Mouse (Mus musculus): ENCODE data around the gene Ptger1.

GRCm38 (mm10) chr8:83666866-83667234, 372 bp downstream of the Ptger1 start:
- TF ChIP-seq TAL1 (IDR thresholded peaks at IDR 0.05; ENCODE audit: low read length), result no peak
- no peak for TF ChIP-seq GATA1 (IDR thresholded peaks at IDR 0.05; ENCODE audit: low read length)
